Mouse (Mus musculus): ENCODE data around the gene Olfr875. TPM values are rescaled to one million over a fixed set of nuclear protein-coding genes. Genes with fewer than 3 reads are reported as not detected.

Olfr875 gene
- polyA plus RNA-seq, 1 experiment from 2014 or later, result not detected

Other genes starting within 250 kb of the Olfr875 start
- 92.1 and 101 TPM in 2 replicates for gene Esam, start 243.8 kb upstream of the Olfr875 start, polyA plus RNA-seq (2015; fragmentation: Nextera tagmentation; extraction: Ambion mirVana)
- gene Vsig2, start 232.6 kb upstream of the Olfr875 start, polyA plus RNA-seq (2015; fragmentation: Nextera tagmentation; extraction: Ambion mirVana), result 2.1 and 5.3 TPM in 2 replicates
- 3.4 and 4.3 TPM in 2 replicates for gene Nrgn, start 219.0 kb upstream of the Olfr875 start, polyA plus RNA-seq (2015; fragmentation: Nextera tagmentation; extraction: Ambion mirVana)
- 9.2 and 10.9 TPM in 2 replicates for gene Siae, start 216.2 kb upstream of the Olfr875 start, polyA plus RNA-seq (2015; fragmentation: Nextera tagmentation; extraction: Ambion mirVana)
- 7.6 and 7.9 TPM in 2 replicates for gene Spa17, start 158.1 kb upstream of the Olfr875 start, polyA plus RNA-seq (2015; fragmentation: Nextera tagmentation; extraction: Ambion mirVana)
- 95.3 and 105 TPM in 2 replicates for gene Tbrg1, start 114.5 kb upstream of the Olfr875 start, polyA plus RNA-seq (2015; fragmentation: Nextera tagmentation; extraction: Ambion mirVana)
- 0.05 TPM in 1 of 2 replicates, not detected in the other for gene Panx3, start 102.6 kb upstream of the Olfr875 start, polyA plus RNA-seq (2015; fragmentation: Nextera tagmentation; extraction: Ambion mirVana)
- not detected in 2 replicates for gene Olfr160, start 55.6 kb upstream of the Olfr875 start, polyA plus RNA-seq (2015; fragmentation: Nextera tagmentation; extraction: Ambion mirVana)
- not detected in 2 replicates for gene Olfr874, start 26.8 kb upstream of the Olfr875 start, polyA plus RNA-seq (2015; fragmentation: Nextera tagmentation; extraction: Ambion mirVana)
- gene Olfr876, start 31.2 kb downstream of the Olfr875 start, polyA plus RNA-seq (2015; fragmentation: Nextera tagmentation; extraction: Ambion mirVana), result not detected in 2 replicates
- gene Olfr877, start 82.4 kb downstream of the Olfr875 start, polyA plus RNA-seq (2015; fragmentation: Nextera tagmentation; extraction: Ambion mirVana), result not detected in 2 replicates
- gene Olfr145, start 124.9 kb downstream of the Olfr875 start, polyA plus RNA-seq (2015; fragmentation: Nextera tagmentation; extraction: Ambion mirVana), result not detected in 2 replicates
- gene Olfr878, start 146.0 kb downstream of the Olfr875 start, polyA plus RNA-seq (2015; fragmentation: Nextera tagmentation; extraction: Ambion mirVana), result not detected in 2 replicates
- gene Olfr881, start 220.0 kb downstream of the Olfr875 start, polyA plus RNA-seq (2015; fragmentation: Nextera tagmentation; extraction: Ambion mirVana), result not detected in 2 replicates

Measured in heart, embryonic 16.5 days (tissue).